Mouse (Mus musculus): ENCODE results near the gene Nckap5. TPM values are rescaled to one million over a fixed set of nuclear protein-coding genes. Genes with fewer than 3 reads are reported as not detected.

Nckap5 gene
- polyA plus RNA-seq, 1 experiment from 2014 or later, result 11.5 TPM

GRCm38 (mm10) chr1:126738291-126738640, 92.3 kb downstream of the Nckap5 start:
- no peak; the same call in 1 of the 2 replicates for ATAC-seq (ENCODE audit: low FRiP score)
- H3K4me1 ChIP-seq, result peaks cover 24% of the 10 kb centered on the region
- H3K4me3 ChIP-seq (replicated peaks), result peak overlapping the region; percentile 38
- no peaks in the 10 kb centered on the region for H3K36me3 ChIP-seq
- under 1% methylated on average over 12 of the region's 12 CpGs for WGBS
- H3K27me3 ChIP-seq (replicated peaks), result no peaks in the 10 kb centered on the region
- peak overlapping the region; percentile 67 for H3K4me2 ChIP-seq
- H3K27ac ChIP-seq (replicated peaks), result peak overlapping the region; percentile 64
- H3K9me3 ChIP-seq (replicated peaks), result no peaks in the 10 kb centered on the region
- peak overlapping the region; percentile 43 for H3K9ac ChIP-seq (replicated peaks)

GRCm38 (mm10) chr1:126737554-126738290, 92.9 kb downstream of the Nckap5 start:
- Histone ChIP-seq H3K36me3 (no peaks in the 10 kb centered on the region), H3K4me2 (peak overlapping the region; percentile 67), H3K27me3 (replicated peaks) (no peaks in the 10 kb centered on the region), H3K9ac (replicated peaks) (peak overlapping the region; percentile 43), H3K27ac (replicated peaks) (peak overlapping the region; percentile 64), H3K9me3 (replicated peaks) (no peaks in the 10 kb centered on the region), H3K4me3 (replicated peaks) (peak overlapping the region; percentile 38), H3K4me1 (peaks cover 24% of the 10 kb centered on the region)
- no peak; the same call in 1 of the 2 replicates for ATAC-seq (ENCODE audit: low FRiP score)
- WGBS, result 4% methylated on average over 18 of the region's 18 CpGs

GRCm38 (mm10) chr1:126731691-126732090, 98.9 kb downstream of the Nckap5 start:
- Histone ChIP-seq H3K9ac (replicated peaks) (no peak overlapping the region), H3K9me3 (replicated peaks) (no peaks in the 10 kb centered on the region), H3K4me1 (peaks cover 9% of the 10 kb centered on the region; the same call in 1 of the 2 replicates), H3K27ac (replicated peaks) (no peak overlapping the region), H3K27me3 (replicated peaks) (no peaks in the 10 kb centered on the region), H3K36me3 (no peaks in the 10 kb centered on the region), H3K4me3 (replicated peaks) (no peak overlapping the region), H3K4me2 (no peak overlapping the region)
- ATAC-seq (ENCODE audit: low FRiP score), result no peak

- no peak overlapping the region for H3K9ac ChIP-seq (replicated peaks)
- no peak overlapping the region for H3K4me2 ChIP-seq
- H3K4me3 ChIP-seq (replicated peaks), result no peak overlapping the region
- no peaks in the 10 kb centered on the region for H3K9me3 ChIP-seq (replicated peaks)
- no peaks in the 10 kb centered on the region for H3K27me3 ChIP-seq (replicated peaks)
- ATAC-seq (ENCODE audit: low FRiP score), result no peak
- WGBS, result 24% methylated on average over 6 of the region's 6 CpGs
- peaks cover 6% of the 10 kb centered on the region; the same call in 1 of the 2 replicates for H3K4me1 ChIP-seq
- no peak overlapping the region for H3K27ac ChIP-seq (replicated peaks)
- no peaks in the 10 kb centered on the region for H3K36me3 ChIP-seq
These were observed 104.1 kb downstream of the Nckap5 start for GRCm38 (mm10) chr1:126726400-126727055.

GRCm38 (mm10) chr1:126725628-126726367, 104.8 kb downstream of the Nckap5 start:
- H3K4me3 ChIP-seq (replicated peaks), result no peak overlapping the region
- H3K9ac ChIP-seq (replicated peaks), result no peak overlapping the region
- no peaks in the 10 kb centered on the region for H3K9me3 ChIP-seq (replicated peaks)
- H3K36me3 ChIP-seq, result no peaks in the 10 kb centered on the region
- H3K27ac ChIP-seq (replicated peaks), result no peak overlapping the region
- ATAC-seq (ENCODE audit: low FRiP score), result no peak
- H3K4me2 ChIP-seq, result no peak overlapping the region
- 69% methylated on average over 9 of the region's 9 CpGs for WGBS
- peaks cover 6% of the 10 kb centered on the region; the same call in 1 of the 2 replicates for H3K4me1 ChIP-seq
- H3K27me3 ChIP-seq (replicated peaks), result no peaks in the 10 kb centered on the region

- no peak overlapping the region for H3K4me2 ChIP-seq
- WGBS, result 68% methylated on average over 1 of the region's 1 CpGs
These were observed 108.7 kb downstream of the Nckap5 start for GRCm38 (mm10) chr1:126721917-126722316.

GRCm38 (mm10) chr1:126719733-126720348, 110.8 kb downstream of the Nckap5 start:
- no peak overlapping the region for H3K27ac ChIP-seq (replicated peaks)
- no peak for ATAC-seq (ENCODE audit: low FRiP score)
- 84% methylated on average over 5 of the region's 5 CpGs for WGBS

More at GRCm38 (mm10) chr1:126721917-126722316, 108.7 kb downstream of the Nckap5 start:
- ATAC-seq (ENCODE audit: low FRiP score), result no peak
- no peaks in the 10 kb centered on the region for H3K27me3 ChIP-seq (replicated peaks)
- H3K4me3 ChIP-seq (replicated peaks), result no peak overlapping the region
- H3K36me3 ChIP-seq, result no peaks in the 10 kb centered on the region
- H3K4me1 ChIP-seq, result peaks cover 5% of the 10 kb centered on the region; the same call in 1 of the 2 replicates
- H3K27ac ChIP-seq (replicated peaks), result no peak overlapping the region
- no peak overlapping the region for H3K9ac ChIP-seq (replicated peaks)
- no peaks in the 10 kb centered on the region for H3K9me3 ChIP-seq (replicated peaks)

GRCm38 (mm10) chr1:126706611-126707010, 124.0 kb downstream of the Nckap5 start:
- no peak overlapping the region for H3K4me2 ChIP-seq
- H3K4me3 ChIP-seq (replicated peaks), result no peak overlapping the region
- H3K9ac ChIP-seq (replicated peaks), result no peak overlapping the region
- H3K36me3 ChIP-seq, result no peaks in the 10 kb centered on the region
- no peak overlapping the region for H3K27ac ChIP-seq (replicated peaks)
- 95% methylated on average over 16 of the region's 16 CpGs for WGBS
- H3K27me3 ChIP-seq (replicated peaks), result no peaks in the 10 kb centered on the region
- no peaks in the 10 kb centered on the region for H3K9me3 ChIP-seq (replicated peaks)
- no peaks in the 10 kb centered on the region for H3K4me1 ChIP-seq
- ATAC-seq (ENCODE audit: low FRiP score), result no peak

More at GRCm38 (mm10) chr1:126719733-126720348, 110.8 kb downstream of the Nckap5 start:
- Histone ChIP-seq H3K4me3 (replicated peaks) (no peak overlapping the region), H3K27me3 (replicated peaks) (no peaks in the 10 kb centered on the region), H3K36me3 (no peaks in the 10 kb centered on the region), H3K9me3 (replicated peaks) (no peaks in the 10 kb centered on the region), H3K9ac (replicated peaks) (no peak overlapping the region), H3K4me2 (no peak overlapping the region), H3K4me1 (no peaks in the 10 kb centered on the region)

GRCm38 (mm10) chr1:126700978-126701320, 129.7 kb downstream of the Nckap5 start:
- H3K27ac ChIP-seq (replicated peaks), result peak overlapping the region; percentile 77
- no peaks in the 10 kb centered on the region for H3K27me3 ChIP-seq (replicated peaks)
- no peaks in the 10 kb centered on the region for H3K36me3 ChIP-seq
- ATAC-seq (ENCODE audit: low FRiP score), result peak; percentile 54; the same call in 1 of the 2 replicates
- H3K4me3 ChIP-seq (replicated peaks), result no peak overlapping the region
- no peaks in the 10 kb centered on the region for H3K9me3 ChIP-seq (replicated peaks)
- H3K4me2 ChIP-seq, result peak overlapping the region; percentile 37
- H3K9ac ChIP-seq (replicated peaks), result no peak overlapping the region
- WGBS, result 44% methylated on average over 4 of the region's 4 CpGs
- peaks cover 9% of the 10 kb centered on the region for H3K4me1 ChIP-seq

GRCm38 (mm10) chr1:126700063-126700977, 130.3 kb downstream of the Nckap5 start:
- peak overlapping the region; percentile 77 for H3K27ac ChIP-seq (replicated peaks)
- H3K4me1 ChIP-seq, result peaks cover 9% of the 10 kb centered on the region
- no peaks in the 10 kb centered on the region for H3K27me3 ChIP-seq (replicated peaks)
- no peak overlapping the region for H3K4me3 ChIP-seq (replicated peaks)
- H3K4me2 ChIP-seq, result peak overlapping the region; percentile 37
- no peaks in the 10 kb centered on the region for H3K9me3 ChIP-seq (replicated peaks)
- H3K36me3 ChIP-seq, result no peaks in the 10 kb centered on the region
- ATAC-seq (ENCODE audit: low FRiP score), result peak; percentile 74
- 18% methylated on average over 8 of the region's 8 CpGs for WGBS
- H3K9ac ChIP-seq (replicated peaks), result no peak overlapping the region

Measured in neural tube, embryonic 15.5 days (tissue).